Mouse (Mus musculus) bone marrow macrophage, adult 2 months (primary cell): ENCODE results near the gene Chrnb1. TPM values are rescaled to one million over a fixed set of nuclear protein-coding genes. Genes with fewer than 3 reads are reported as not detected.

Experiments
- H3K27ac ChIP-seq: 2 replicates; pipeline ENCODE4 v1.5.1; 2012; ENCODE audit warnings: low read depth, low read length; ENCODE audit not compliant: insufficient read depth
- H3K4me1 ChIP-seq: 2 replicates; pipeline ENCODE4 v1.6.1; 2012; ENCODE audit warnings: low read length; ENCODE audit not compliant: control insufficient read depth, insufficient read depth
- H3K4me3 ChIP-seq: 2 replicates; pipeline ENCODE4 v1.5.1; 2012; ENCODE audit warnings: mild to moderate bottlenecking, low read length, moderate library complexity; ENCODE audit not compliant: insufficient read depth
- CTCF ChIP-seq: IDR thresholded peaks from 2 replicates; pipeline ENCODE4 v1.5.1; 2012; ENCODE audit warnings: low read depth, mild to moderate bottlenecking, low read length, moderate library complexity
- POLR2A ChIP-seq: IDR thresholded peaks from 2 replicates; pipeline ENCODE4 v1.6.1; 2012; ENCODE audit warnings: mild to moderate bottlenecking, low read depth, low read length, borderline replicate concordance
- polyA plus RNA-seq: library from polyadenylated mRNA; stranded (reverse); fragments of >200 nt; gene quantifications from 2 replicates; pipeline ENCODE4 v1.2.4, GENCODE M21; 2012; ENCODE audit not compliant: missing spikeins, insufficient read depth, insufficient read length

Gene Chrnb1
- polyA plus RNA-seq, 1 experiment: 1.0 TPM

DNA sequence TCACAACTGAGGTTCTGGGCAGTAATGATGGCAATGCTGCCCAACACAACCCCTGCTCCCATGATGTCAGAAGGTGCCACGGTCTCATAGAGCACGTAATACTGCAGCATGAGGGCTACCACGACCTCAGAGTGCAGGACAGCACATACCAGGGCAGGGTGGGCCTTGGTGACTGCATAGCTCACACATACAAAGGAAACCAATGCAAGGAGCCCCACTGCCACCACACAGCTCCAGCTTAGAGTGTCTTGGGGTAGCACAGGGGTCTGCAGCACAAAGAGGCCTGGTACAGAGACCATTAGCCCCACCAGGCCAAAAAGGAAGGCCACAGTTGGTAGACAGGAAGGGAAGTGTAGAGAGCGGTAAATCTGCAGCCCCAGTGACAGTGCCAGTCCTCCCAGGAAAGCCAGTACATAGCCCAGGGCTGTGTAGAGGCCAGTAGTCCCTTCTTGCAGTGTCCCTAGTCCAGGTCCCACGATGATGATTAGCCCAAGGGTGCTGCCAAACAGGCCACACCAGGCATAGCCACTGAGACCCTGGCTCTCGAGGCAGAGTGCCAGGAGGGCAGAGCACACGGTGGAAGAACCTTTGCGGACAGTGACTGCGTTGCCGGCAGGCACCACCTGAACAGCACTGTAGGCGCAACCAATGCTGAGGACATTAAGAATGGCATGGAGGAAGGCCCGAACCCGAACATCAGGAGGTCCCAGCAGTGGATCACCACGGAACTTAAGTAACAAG is 35.4 kb downstream of the Chrnb1 start:
- Histone ChIP-seq H3K4me3 (no peak overlapping the region), H3K4me1 (peaks cover 24% of the 10 kb centered on the region), H3K27ac (no peak overlapping the region)
- TF ChIP-seq POLR2A (no peak), CTCF (no peak)

DNA sequence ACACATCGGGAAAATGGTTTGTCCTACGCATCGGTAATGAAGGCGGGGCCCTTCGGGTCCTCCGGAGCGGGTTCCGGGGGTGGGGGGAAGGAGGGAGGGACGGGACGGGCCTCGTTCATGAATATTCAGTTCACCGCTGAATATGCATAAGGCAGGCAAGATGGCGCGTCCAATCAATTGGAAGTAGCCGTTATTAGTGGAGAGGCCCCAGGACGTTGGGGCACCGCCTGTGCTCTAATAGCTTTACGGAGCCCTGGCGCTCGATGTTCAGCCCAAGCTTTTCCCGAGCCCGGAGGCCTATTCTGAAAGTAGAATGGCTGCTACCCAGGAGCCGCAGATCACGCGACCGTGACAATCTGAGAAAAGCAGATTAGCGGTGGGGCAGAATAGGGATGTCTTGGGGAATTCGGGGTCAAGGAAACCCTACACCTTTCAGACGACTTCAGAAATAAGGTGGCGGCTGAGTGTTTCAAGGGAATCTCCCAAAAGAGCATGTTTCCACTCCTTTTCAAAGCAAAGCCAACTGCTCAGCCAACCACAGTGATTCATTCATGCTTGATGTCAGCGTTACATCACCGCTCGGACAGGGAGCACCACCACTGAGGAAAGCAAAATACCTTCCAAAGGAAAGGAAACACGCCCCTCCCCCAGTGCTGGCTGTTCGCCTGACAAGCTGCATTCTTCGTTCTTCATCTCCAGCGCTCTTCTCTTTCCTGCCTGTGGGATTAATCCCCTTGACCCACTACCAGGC is 36.6 kb downstream of the Chrnb1 start:
- TF ChIP-seq CTCF: no peak
- TF ChIP-seq POLR2A: peak; percentile 84; the same call in 1 of the 2 replicates
- Histone ChIP-seq H3K4me1 (peaks cover 27% of the 10 kb centered on the region), H3K4me3 (peak overlapping the region; percentile 83), H3K27ac (peak overlapping the region; percentile 97)

DNA sequence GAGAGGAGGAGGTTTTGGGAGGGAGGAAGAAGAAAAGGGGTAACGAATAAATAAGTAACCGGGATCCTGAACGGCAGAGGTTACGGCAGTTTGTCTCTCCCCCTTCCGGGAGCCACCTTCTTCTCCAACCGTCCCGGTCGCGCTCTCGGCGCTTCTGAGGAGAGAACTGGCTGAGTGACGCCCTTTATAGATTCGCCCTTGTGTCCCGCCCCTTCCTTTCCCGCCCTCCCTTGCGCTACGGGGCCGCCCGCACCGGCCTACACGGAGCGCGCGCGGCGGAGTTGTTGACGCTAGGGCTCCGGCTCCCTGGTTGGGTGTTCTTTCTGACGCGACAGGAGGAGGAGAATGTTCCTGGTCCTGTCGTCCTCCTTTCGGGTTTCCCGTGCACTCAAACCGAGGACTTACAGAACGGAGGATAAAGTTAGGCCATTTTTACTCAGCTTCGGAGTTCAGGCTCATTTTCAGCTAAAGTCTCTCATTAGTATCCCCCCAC is 37.2 kb downstream of the Chrnb1 start, which contains the start of gene Polr2a:
Gene Polr2a (minus strand): TSS at position 160 of the 493 bp plus-strand sequence.
- TF ChIP-seq CTCF (no peak), POLR2A (peak; percentile 100)
- H3K4me1 ChIP-seq: peaks cover 28% of the 10 kb centered on the region
- peak within 1 kb of the TSS; percentile 97 for H3K27ac ChIP-seq
- peak within 1 kb of the TSS; percentile 83 for H3K4me3 ChIP-seq

DNA sequence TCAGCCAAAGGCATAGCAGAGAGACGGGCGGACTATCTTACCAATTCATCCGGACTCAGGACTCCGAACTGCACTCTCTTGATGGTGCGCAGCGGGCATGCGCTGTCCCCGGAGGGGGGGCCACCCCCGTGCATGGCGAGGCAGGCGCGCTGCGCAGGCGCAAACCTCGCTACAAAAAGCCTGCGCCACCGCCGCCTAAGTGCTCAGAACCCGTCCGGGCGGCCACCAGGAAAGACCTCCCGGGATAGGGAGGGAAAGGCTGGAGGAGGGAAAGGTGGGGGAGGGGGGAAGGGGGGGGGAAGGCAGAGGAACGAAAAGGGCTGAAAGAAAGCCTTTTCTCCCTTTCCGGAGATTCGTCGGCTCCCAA is 37.7 kb downstream of the Chrnb1 start:
- H3K4me1 ChIP-seq: peaks cover 30% of the 10 kb centered on the region
- peak overlapping the region; percentile 69 for H3K4me3 ChIP-seq
- TF ChIP-seq POLR2A (no peak), CTCF (no peak)
- H3K27ac ChIP-seq: peak overlapping the region; percentile 94

DNA sequence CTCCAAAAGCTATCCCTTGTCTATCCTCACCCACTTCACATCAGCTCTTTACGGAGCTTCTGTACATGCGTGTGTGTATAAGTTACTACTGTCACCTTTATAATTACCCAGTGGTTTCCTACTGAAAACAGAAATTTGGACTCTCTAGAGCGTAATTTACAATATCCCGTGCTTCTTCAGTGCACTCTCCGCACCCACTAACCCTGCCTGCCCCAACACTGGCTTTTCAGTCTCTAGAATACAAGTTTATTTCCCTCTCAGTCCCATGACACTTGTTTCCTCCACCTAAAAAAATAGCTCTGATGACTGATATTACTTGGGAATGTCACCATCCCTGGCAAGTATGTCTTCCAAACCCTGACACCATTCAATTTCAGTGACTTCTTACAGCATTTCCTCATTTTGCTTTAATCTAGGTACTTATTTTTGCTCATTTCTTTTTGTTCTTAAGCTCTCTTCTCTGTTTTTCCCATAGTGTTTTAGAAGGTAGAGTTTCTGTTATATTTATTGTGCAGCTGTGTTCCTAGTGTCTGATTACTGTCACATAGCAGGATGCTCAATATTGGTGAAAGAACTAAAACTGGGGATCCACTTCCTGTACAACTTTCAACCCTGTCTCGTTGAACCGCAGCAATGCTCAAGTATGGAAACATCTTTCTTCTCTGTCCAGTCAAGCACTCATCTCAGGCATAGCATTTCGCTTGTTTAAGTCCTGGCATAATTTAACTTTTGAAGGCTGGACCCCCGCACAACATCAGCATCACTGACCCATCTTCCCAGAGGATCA is 38.2 kb downstream of the Chrnb1 start:
- peak overlapping the region; percentile 69 for H3K4me3 ChIP-seq
- TF ChIP-seq CTCF (no peak), POLR2A (no peak)
- H3K4me1 ChIP-seq: peaks cover 36% of the 10 kb centered on the region
- H3K27ac ChIP-seq: peak overlapping the region; percentile 94

DNA sequence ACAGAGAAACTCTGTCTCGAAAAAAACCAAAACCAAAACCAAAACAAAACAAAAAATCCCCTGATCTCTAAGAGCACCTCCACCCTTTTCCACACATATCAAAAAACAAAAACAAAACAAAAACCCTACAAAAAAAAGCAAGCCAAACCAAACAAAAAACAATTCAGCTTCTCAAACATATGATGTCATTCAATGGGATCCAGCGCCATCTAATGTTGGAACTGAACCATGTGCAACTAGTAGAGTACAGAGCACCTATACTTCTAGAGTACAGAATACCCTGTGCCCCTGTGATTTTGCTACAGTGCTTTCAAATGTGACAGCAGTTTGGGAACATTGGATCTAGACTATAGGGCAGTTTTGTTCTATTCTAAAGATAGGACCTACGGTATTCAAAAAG is 41.0 kb downstream of the Chrnb1 start:
- no peak overlapping the region for H3K27ac ChIP-seq
- no peak overlapping the region for H3K4me3 ChIP-seq
- H3K4me1 ChIP-seq: peaks cover 22% of the 10 kb centered on the region
- TF ChIP-seq POLR2A: no peak
- no peak for TF ChIP-seq CTCF

DNA sequence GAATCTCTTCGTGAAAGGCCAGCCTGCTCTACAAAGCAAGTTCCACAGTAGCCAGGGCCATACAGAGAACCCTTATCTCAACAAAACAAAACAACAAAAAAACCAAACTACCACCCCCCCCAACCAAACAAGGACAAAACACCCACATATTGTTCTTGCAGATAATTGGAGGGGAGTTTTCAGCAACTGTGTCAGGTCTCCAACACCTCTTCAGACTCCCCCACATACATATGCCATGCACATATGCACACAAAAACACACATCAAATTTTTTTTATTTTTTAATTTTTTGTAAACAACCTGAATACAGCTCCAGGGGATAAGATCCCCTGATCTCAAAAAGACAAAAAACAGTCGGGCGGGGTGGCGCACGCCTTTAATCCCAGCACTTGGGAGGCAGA is 41.5 kb downstream of the Chrnb1 start:
- Histone ChIP-seq H3K4me1 (peaks cover 22% of the 10 kb centered on the region), H3K27ac (no peak overlapping the region), H3K4me3 (no peak overlapping the region)
- TF ChIP-seq POLR2A (no peak), CTCF (no peak)

DNA sequence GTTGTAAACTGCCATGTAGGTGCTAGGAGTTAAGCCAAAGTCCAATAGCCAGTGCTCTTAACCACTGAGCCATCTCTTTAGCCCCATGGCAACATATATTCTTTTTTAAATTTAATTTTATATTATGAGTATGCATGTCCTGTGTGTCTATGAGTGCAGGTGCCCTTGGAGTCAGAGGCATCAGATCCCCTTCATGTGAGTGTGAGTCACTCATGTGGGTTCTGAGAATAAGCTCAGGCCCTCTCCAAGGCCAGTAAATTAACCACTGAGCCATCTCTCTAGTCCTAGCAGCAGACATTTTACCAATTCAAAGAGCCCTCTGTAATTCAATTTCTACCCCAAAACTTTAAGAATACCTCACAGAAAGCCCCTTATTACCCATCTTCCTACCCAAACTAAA is 43.1 kb downstream of the Chrnb1 start:
- peaks cover 22% of the 10 kb centered on the region for H3K4me1 ChIP-seq
- TF ChIP-seq POLR2A (no peak), CTCF (no peak)
- H3K4me3 ChIP-seq: no peak overlapping the region
- peak overlapping the region; percentile 70 for H3K27ac ChIP-seq

DNA sequence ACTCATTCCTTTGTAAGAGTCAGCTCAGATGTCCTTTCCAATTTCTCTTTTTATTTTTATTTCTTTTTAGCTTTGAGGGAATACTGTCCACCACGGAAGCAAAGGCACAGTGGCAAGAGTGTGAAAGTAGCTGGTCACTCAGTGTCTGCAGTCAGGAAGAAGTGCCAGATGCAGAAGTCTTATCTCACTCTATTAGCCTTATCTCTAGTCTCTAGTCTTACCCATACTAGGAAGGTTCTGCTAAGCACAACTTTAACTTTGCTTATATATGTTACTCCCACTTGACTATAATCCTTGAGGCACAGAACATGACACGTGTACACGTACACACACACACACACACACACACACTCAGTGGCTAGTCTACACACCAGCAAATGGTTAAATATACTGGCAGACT is 44.1 kb downstream of the Chrnb1 start:
- Histone ChIP-seq H3K27ac (no peak overlapping the region), H3K4me1 (peaks cover 22% of the 10 kb centered on the region), H3K4me3 (no peak overlapping the region)
- no peak for TF ChIP-seq CTCF
- no peak for TF ChIP-seq POLR2A

Other genes starting within 250 kb of the Chrnb1 start
- 0.72 and 0.76 TPM in 2 replicates for gene Dnah2, start 246.8 kb downstream of the Chrnb1 start, polyA plus RNA-seq
- 0.33 TPM in 1 of 2 replicates, not detected in the other for gene Efnb3, start 235.7 kb downstream of the Chrnb1 start, polyA plus RNA-seq
- gene Wrap53, start 215.7 kb downstream of the Chrnb1 start, polyA plus RNA-seq: 8.2 and 8.8 TPM in 2 replicates
- 76.1 and 79.7 TPM in 2 replicates for gene Trp53, start 215.6 kb downstream of the Chrnb1 start, polyA plus RNA-seq
- gene Atp1b2, start 190.0 kb downstream of the Chrnb1 start, polyA plus RNA-seq: not detected in 2 replicates
- gene Shbg, start 178.0 kb downstream of the Chrnb1 start, polyA plus RNA-seq: not detected in 2 replicates
- 2.5 and 4.3 TPM in 2 replicates for gene Sat2, start 173.9 kb downstream of the Chrnb1 start, polyA plus RNA-seq
- gene Fxr2, start 163.0 kb downstream of the Chrnb1 start, polyA plus RNA-seq: 54.1 and 64.6 TPM in 2 replicates
- not detected in 2 replicates for gene Sox15, start 140.6 kb downstream of the Chrnb1 start, polyA plus RNA-seq
- gene Mpdu1, start 133.3 kb downstream of the Chrnb1 start, polyA plus RNA-seq: 64.2 and 68.9 TPM in 2 replicates
- 1,401 and 1,598 TPM in 2 replicates for gene Cd68, start 129.8 kb downstream of the Chrnb1 start, polyA plus RNA-seq
- gene Eif4a1, start 123.5 kb downstream of the Chrnb1 start, polyA plus RNA-seq: 303 and 319 TPM in 2 replicates
- gene Senp3, start 113.9 kb downstream of the Chrnb1 start, polyA plus RNA-seq: 120 and 131 TPM in 2 replicates
- 20.8 and 23.9 TPM in 2 replicates for gene Tnfsf13, start 110.2 kb downstream of the Chrnb1 start, polyA plus RNA-seq
- 97.6 and 101 TPM in 2 replicates for gene Tnfsf12, start 100.1 kb downstream of the Chrnb1 start, polyA plus RNA-seq
- gene Tnfsfm13, start 99.8 kb downstream of the Chrnb1 start, polyA plus RNA-seq: 43.9 and 59.4 TPM in 2 replicates
- 46.5 and 69.7 TPM in 2 replicates for gene Polr2a, start 37.3 kb downstream of the Chrnb1 start, polyA plus RNA-seq
- gene Slc35g3, start 34.0 kb downstream of the Chrnb1 start, polyA plus RNA-seq: not detected in 2 replicates
- gene Zbtb4, start 30.0 kb downstream of the Chrnb1 start, polyA plus RNA-seq: 28.8 and 38.2 TPM in 2 replicates
- 27.9 and 29.7 TPM in 2 replicates for gene Fgf11, start 5.9 kb upstream of the Chrnb1 start, polyA plus RNA-seq
- not detected in 2 replicates for gene Tmem102, start 9.7 kb upstream of the Chrnb1 start, polyA plus RNA-seq
- not detected in 2 replicates for gene Gm39566, start 19.4 kb upstream of the Chrnb1 start, polyA plus RNA-seq
- not detected in 2 replicates for gene Spem2, start 22.5 kb upstream of the Chrnb1 start, polyA plus RNA-seq
- not detected in 2 replicates for gene Spem1, start 26.2 kb upstream of the Chrnb1 start, polyA plus RNA-seq
- gene Nlgn2, start 41.8 kb upstream of the Chrnb1 start, polyA plus RNA-seq: 9.9 and 10.9 TPM in 2 replicates
- gene Tmem256, start 42.6 kb upstream of the Chrnb1 start, polyA plus RNA-seq: 253 and 279 TPM in 2 replicates
- gene Plscr3, start 50.4 kb upstream of the Chrnb1 start, polyA plus RNA-seq: 58.6 and 68.1 TPM in 2 replicates
- gene Tnk1, start 62.8 kb upstream of the Chrnb1 start, polyA plus RNA-seq: not detected in 2 replicates
- not detected in 2 replicates for gene Tmem95, start 82.1 kb upstream of the Chrnb1 start, polyA plus RNA-seq
- gene Kctd11, start 85.5 kb upstream of the Chrnb1 start, polyA plus RNA-seq: 6.3 and 7.1 TPM in 2 replicates
- 0.66 TPM in 1 of 2 replicates, not detected in the other for gene Acap1, start 99.6 kb upstream of the Chrnb1 start, polyA plus RNA-seq
- 1.4 TPM in 1 of 2 replicates, not detected in the other for gene 2810408A11Rik, start 105.0 kb upstream of the Chrnb1 start, polyA plus RNA-seq
- gene Neurl4, start 105.1 kb upstream of the Chrnb1 start, polyA plus RNA-seq: 15.8 and 16.9 TPM in 2 replicates
- gene Gps2, start 117.9 kb upstream of the Chrnb1 start, polyA plus RNA-seq: 92.8 and 103 TPM in 2 replicates
- 326 and 347 TPM in 2 replicates for gene Eif5a, start 126.0 kb upstream of the Chrnb1 start, polyA plus RNA-seq
- not detected in 2 replicates for gene Ybx2, start 139.9 kb upstream of the Chrnb1 start, polyA plus RNA-seq
- not detected in 2 replicates for gene Slc2a4, start 152.2 kb upstream of the Chrnb1 start, polyA plus RNA-seq
- gene Cldn7, start 168.8 kb upstream of the Chrnb1 start, polyA plus RNA-seq: not detected in 2 replicates
- 176 and 194 TPM in 2 replicates for gene Ctdnep1, start 185.2 kb upstream of the Chrnb1 start, polyA plus RNA-seq
- 41.4 and 49.8 TPM in 2 replicates for gene Elp5, start 186.6 kb upstream of the Chrnb1 start, polyA plus RNA-seq
- 1,001 and 1,002 TPM in 2 replicates for gene Gabarap, start 195.2 kb upstream of the Chrnb1 start, polyA plus RNA-seq
- gene Phf23, start 199.8 kb upstream of the Chrnb1 start, polyA plus RNA-seq: 77.6 and 78.1 TPM in 2 replicates
- 20.4 and 25.8 TPM in 2 replicates for gene Dvl2, start 204.7 kb upstream of the Chrnb1 start, polyA plus RNA-seq
- 46.4 and 51.3 TPM in 2 replicates for gene Acadvl, start 219.5 kb upstream of the Chrnb1 start, polyA plus RNA-seq
- 31.1 and 34.0 TPM in 2 replicates for gene Dlg4, start 221.0 kb upstream of the Chrnb1 start, polyA plus RNA-seq